Mouse (Mus musculus) Patski (cell line): ENCODE measurements around the gene Psmb9. TPM values are rescaled to one million over a fixed set of nuclear protein-coding genes. Genes with fewer than 3 reads are reported as not detected.
A peak's percentile ranks its signal among the peaks of the same experiment; 100 is the strongest.

Experiments used
- ATAC-seq: fragments of 100-300 bp; one replicate; pipeline ENCODE4 v1.8.0; 2021
- CTCF ChIA-PET: fragments of 350-600 bp; sonication (Branson Sonifier 250); formaldehyde crosslinking; loops from one replicate; lab custom pipeline; 2022; ENCODE audit warnings: inconsistent platforms; lab: Charles Lee
- POLR2A ChIA-PET: fragments of 350-600 bp; sonication (Branson Sonifier 250); formaldehyde crosslinking; loops from one replicate; lab custom pipeline; 2022; ENCODE audit warnings: antibody characterized with exemption, inconsistent platforms; lab: Charles Lee
- DNase-seq: peaks from one replicate; pipeline ENCODE4 v3.0.0-alpha.2; 2011; ENCODE audit warnings: low read depth, low spot score
- H3K27me3 ChIP-seq: fragments of 371-371 bp; one replicate; pipeline ENCODE4 v1.5.1; 2021
- CTCF ChIP-seq: fragments of 100-300 bp; IDR thresholded peaks from one replicate; pipeline ENCODE4 v1.5.1; 2021
- in situ Hi-C: fragments of 300-500 bp; cut with MboI; formaldehyde crosslinking; loops from 3 replicates; pipeline ENCODE4 v1.11.1; 2018; ENCODE audit warnings: low pct_unique_long_range_greater_than_20kb, mixed read lengths
- polyA plus RNA-seq: library from polyadenylated mRNA; unstranded; gene quantifications from one replicate; pipeline ENCODE4 v1.2.3, GENCODE M21; 2021

Gene Psmb9
- polyA plus RNA-seq, 1 experiment from 2014 or later, result 1.3 TPM

GRCm38 (mm10) chr17:34199050-34199619, 11.6 kb upstream of the Psmb9 start:
- ChIA-PET CTCF (interaction anchor here (0.9 kb wide), 1 partner anchor 36 kb away, joined by 3 read pairs; no protein-coding TSS in a partner anchor), POLR2A (no interaction called here)
- no peaks in the 10 kb centered on the region for H3K27me3 ChIP-seq
- no peak for TF ChIP-seq CTCF
- in situ Hi-C loops, result no loop called here
- ATAC-seq (no peak), DNase-seq (no peak)

- CTCF ChIA-PET, result interaction anchor here (1.1 kb wide), 1 partner anchor 29 kb away, joined by 3 read pairs; no protein-coding TSS in a partner anchor
- DNase-seq (no peak), ATAC-seq (no peak)
- in situ Hi-C loops, result no loop called here
- POLR2A ChIA-PET, result no interaction called here
- H3K27me3 ChIP-seq, result no peaks in the 10 kb centered on the region
- TF ChIP-seq CTCF, result no peak
These were observed 11.0 kb upstream of the Psmb9 start for GRCm38 (mm10) chr17:34198521-34198912.

- no peaks in the 10 kb centered on the region for H3K27me3 ChIP-seq
- ChIA-PET POLR2A (no interaction called here), CTCF (interaction anchor here (1.1 kb wide), 1 partner anchor 28 kb away, joined by 3 read pairs; no protein-coding TSS in a partner anchor)
- peak; percentile 13 for ATAC-seq
- no peak for TF ChIP-seq CTCF
- in situ Hi-C loops, result no loop called here
- no peak for DNase-seq
These were observed 10.4 kb upstream of the Psmb9 start for GRCm38 (mm10) chr17:34197904-34198520.

GRCm38 (mm10) chr17:34196941-34197894, 9.7 kb upstream of the Psmb9 start, which contains the start of gene Psmb8:
TSS of gene Psmb8 (plus strand) at chr17:34197721.
- TF ChIP-seq CTCF, result no peak
- no peaks in the 10 kb centered on the region for H3K27me3 ChIP-seq
- DNase-seq (no peak), ATAC-seq (peak; percentile 72)
- POLR2A ChIA-PET, result interaction anchor here (0.5 kb wide), 1 partner anchor 856 kb away, joined by 3 read pairs; no protein-coding TSS in a partner anchor
- CTCF ChIA-PET, result interaction anchor here (1.1 kb wide), 1 partner anchor 27 kb away, joined by 3 read pairs; no protein-coding TSS in a partner anchor
- in situ Hi-C loops, result no loop called here

GRCm38 (mm10) chr17:34196491-34196890, 8.9 kb upstream of the Psmb9 start:
- CTCF ChIA-PET, result no interaction called here
- in situ Hi-C loops, result no loop called here
- no peaks in the 10 kb centered on the region for H3K27me3 ChIP-seq
- no peak for DNase-seq
- TF ChIP-seq CTCF, result no peak
- POLR2A ChIA-PET, result no interaction called here
- ATAC-seq, result no peak

- ChIA-PET POLR2A (no interaction called here), CTCF (interaction anchor here (0.8 kb wide), 1 partner anchor 24 kb away, joined by 3 read pairs; no protein-coding TSS in a partner anchor)
- TF ChIP-seq CTCF, result no peak
- no peak for ATAC-seq
- no peak for DNase-seq
- H3K27me3 ChIP-seq, result no peaks in the 10 kb centered on the region
- in situ Hi-C loops, result no loop called here
These were observed 7.2 kb upstream of the Psmb9 start for GRCm38 (mm10) chr17:34194723-34195122.

- CTCF ChIA-PET, result interaction anchor here (1.3 kb wide), 1 partner anchor 11 kb away, joined by 3 read pairs; no protein-coding TSS in a partner anchor
- no peak for TF ChIP-seq CTCF
These were observed 5.9 kb upstream of the Psmb9 start for GRCm38 (mm10) chr17:34193468-34193867.

GRCm38 (mm10) chr17:34192852-34193251, 5.3 kb upstream of the Psmb9 start:
- ChIA-PET CTCF (interaction anchor here (1.3 kb wide), 1 partner anchor 12 kb away, joined by 3 read pairs; no protein-coding TSS in a partner anchor), POLR2A (no interaction called here)
- TF ChIP-seq CTCF, result no peak
- no peak for DNase-seq
- no peaks in the 10 kb centered on the region for H3K27me3 ChIP-seq
- in situ Hi-C loops, result no loop called here
- no peak for ATAC-seq

More at GRCm38 (mm10) chr17:34193468-34193867, 5.9 kb upstream of the Psmb9 start:
- ATAC-seq (no peak), DNase-seq (no peak)
- no peaks in the 10 kb centered on the region for H3K27me3 ChIP-seq
- in situ Hi-C loops, result no loop called here
- POLR2A ChIA-PET, result no interaction called here

- DNase-seq, result no peak
- TF ChIP-seq CTCF, result no peak
- H3K27me3 ChIP-seq, result peaks cover 4% of the 10 kb centered on the region
- ChIA-PET POLR2A (no interaction called here), CTCF (no interaction called here)
- in situ Hi-C loops, result no loop called here
- ATAC-seq, result no peak
These were observed 1.4 kb upstream of the Psmb9 start for GRCm38 (mm10) chr17:34188986-34189385.

GRCm38 (mm10) chr17:34188010-34188409, 446 bp upstream of the Psmb9 start:
- in situ Hi-C loops, result no loop called here
- peaks cover 4% of the 10 kb centered on the region for H3K27me3 ChIP-seq
- peak; percentile 17 for ATAC-seq
- no peak for DNase-seq
- ChIA-PET POLR2A (no interaction called here), CTCF (no interaction called here)
- TF ChIP-seq CTCF, result no peak
